Mouse (Mus musculus) forebrain, embryonic 11.5 days (tissue): Measurements from ENCODE around the gene Sdsl. TPM values are rescaled to one million over a fixed set of nuclear protein-coding genes. Genes with fewer than 3 reads are reported as not detected.

Source experiments
- ATAC-seq: fragments of 200-750 bp; cut with Nextera tagmentation; replicated peaks from 2 replicates; pipeline ENCODE4 v1.8.0; 2017; ENCODE audit warnings: moderate TSS enrichment; ENCODE audit not compliant: low FRiP score
- DNase-seq: peaks from one replicate; pipeline ENCODE4 v3.0.0-alpha.2; 2017; ENCODE audit warnings: low spot score
- H3K27ac ChIP-seq: fragments of 300-500 bp; sonication (generic); 2 replicates; pipeline ENCODE4 v1.5.1; 2014; ENCODE audit warnings: low read depth, low read length
- H3K27me3 ChIP-seq: fragments of 300-500 bp; sonication (generic); 2 replicates; pipeline ENCODE4 v1.6.1; 2014; ENCODE audit warnings: mild to moderate bottlenecking, low read length, mixed read lengths; ENCODE audit not compliant: control insufficient read depth, insufficient read depth
- H3K36me3 ChIP-seq: fragments of 300-500 bp; sonication (generic); 2 replicates; pipeline ENCODE4 v1.6.1; 2014; ENCODE audit warnings: mild to moderate bottlenecking, low read length, moderate library complexity, mixed read lengths; ENCODE audit not compliant: control insufficient read depth, insufficient read depth
- H3K4me1 ChIP-seq: fragments of 300-500 bp; sonication (generic); replicated peaks from 2 replicates; pipeline ENCODE4 v1.6.1; 2014; ENCODE audit warnings: low read length, mixed read lengths; ENCODE audit not compliant: control insufficient read depth, insufficient read depth
- H3K4me2 ChIP-seq: fragments of 300-500 bp; sonication (generic); 2 replicates; pipeline ENCODE4 v1.6.1; 2014; ENCODE audit warnings: low read depth, mild to moderate bottlenecking, low read length, moderate library complexity, mixed read lengths; ENCODE audit not compliant: severe bottlenecking
- H3K4me3 ChIP-seq: fragments of 300-500 bp; sonication (generic); 2 replicates; pipeline ENCODE4 v1.5.1; 2014; ENCODE audit warnings: low read depth, low read length
- H3K9ac ChIP-seq: fragments of 300-500 bp; sonication (generic); 2 replicates; pipeline ENCODE4 v1.6.1; 2014; ENCODE audit warnings: low read length
- H3K9me3 ChIP-seq: fragments of 300-500 bp; sonication (generic); 2 replicates; pipeline ENCODE4 v1.6.1; 2016; ENCODE audit warnings: low read length, mixed read lengths; ENCODE audit not compliant: control insufficient read depth
- WGBS: fragments of 180-500 bp; shearing (Covaris S2); extraction: QIAGEN DNeasy Blood & Tissue Kit; methylation state at CpG from one replicate; pipeline ENCODE4 v1.1.7; 2014; 5-methylcytosine and 5-hydroxymethylcytosine counted together
- polyA plus RNA-seq: library from polyadenylated mRNA; unstranded; fragments of >200 nt; fragmentation: Nextera tagmentation; extraction: Ambion mirVana; gene quantifications from 2 replicates; pipeline ENCODE4 v1.2.1, GENCODE M21; 2014

Sdsl gene
- polyA plus RNA-seq, 1 experiment from 2014 or later: 4.5 TPM

GRCm38 (mm10) chr5:120510982-120511642 lies 38.5 kb upstream of the Sdsl start, which contains the start of gene Slc8b1:
Slc8b1 (plus strand) TSS chr5:120511168.
- ATAC-seq (peak; percentile 92), DNase-seq (peak; percentile 97)
- H3K36me3 ChIP-seq: no peaks in the 10 kb centered on the region
- H3K9ac ChIP-seq: peak within 1 kb of the TSS; percentile 33; the same call in 1 of the 2 replicates
- peaks cover 2% of the 10 kb centered on the region; the same call in 1 of the 2 replicates for H3K27me3 ChIP-seq
- peak within 1 kb of the TSS; percentile 60 for H3K4me2 ChIP-seq
- H3K4me1 ChIP-seq: 0 out of 2 replicates have a peak, but pooled peaks cover 7% of the 10 kb centered on the region
- under 1% methylated on average over 36 of the region's 36 CpGs for WGBS
- no peaks in the 10 kb centered on the region for H3K9me3 ChIP-seq
- no peak within 1 kb of the TSS for H3K27ac ChIP-seq
- H3K4me3 ChIP-seq: peak within 1 kb of the TSS; percentile 39

- H3K9me3 ChIP-seq: no peaks in the 10 kb centered on the region
- no peaks in the 10 kb centered on the region for H3K36me3 ChIP-seq
- H3K4me3 ChIP-seq: no peak overlapping the region
- peaks cover 2% of the 10 kb centered on the region; the same call in 1 of the 2 replicates for H3K27me3 ChIP-seq
- H3K9ac ChIP-seq: no peak overlapping the region
- ATAC-seq: no peak
- no peak overlapping the region for H3K4me2 ChIP-seq
- WGBS: 61% methylated on average over 4 of the region's 4 CpGs
- DNase-seq: no peak
- H3K4me1 ChIP-seq: peaks cover 11% of the 10 kb centered on the region; the same call in 1 of the 2 replicates
- no peak overlapping the region for H3K27ac ChIP-seq
Measured at GRCm38 (mm10) chr5:120507311-120507710, 34.7 kb upstream of the Sdsl start.

GRCm38 (mm10) chr5:120506490-120506889 lies 33.9 kb upstream of the Sdsl start:
- ATAC-seq: no peak
- no peak overlapping the region for H3K9ac ChIP-seq
- H3K27ac ChIP-seq: no peak overlapping the region
- no peak overlapping the region for H3K4me2 ChIP-seq
- peaks cover 12% of the 10 kb centered on the region; the same call in 1 of the 2 replicates for H3K4me1 ChIP-seq
- no peaks in the 10 kb centered on the region for H3K9me3 ChIP-seq
- 81% methylated on average over 9 of the region's 9 CpGs for WGBS
- no peak overlapping the region for H3K4me3 ChIP-seq
- no peak for DNase-seq
- H3K27me3 ChIP-seq: no peaks in the 10 kb centered on the region
- H3K36me3 ChIP-seq: no peaks in the 10 kb centered on the region

GRCm38 (mm10) chr5:120505781-120506180 lies 33.2 kb upstream of the Sdsl start:
- ATAC-seq (no peak), DNase-seq (no peak)
- no peak overlapping the region for H3K4me3 ChIP-seq
- H3K9ac ChIP-seq: no peak overlapping the region
- H3K27me3 ChIP-seq: no peaks in the 10 kb centered on the region
- 74% methylated on average over 9 of the region's 9 CpGs for WGBS
- peaks cover 9% of the 10 kb centered on the region; the same call in 1 of the 2 replicates for H3K4me1 ChIP-seq
- H3K27ac ChIP-seq: no peak overlapping the region
- H3K4me2 ChIP-seq: no peak overlapping the region
- H3K9me3 ChIP-seq: no peaks in the 10 kb centered on the region
- no peaks in the 10 kb centered on the region for H3K36me3 ChIP-seq

- no peaks in the 10 kb centered on the region for H3K36me3 ChIP-seq
- ATAC-seq: no peak
- no peak overlapping the region for H3K9ac ChIP-seq
- peak; percentile 87 for DNase-seq
- H3K27ac ChIP-seq: no peak overlapping the region
- H3K27me3 ChIP-seq: no peaks in the 10 kb centered on the region
- no peaks in the 10 kb centered on the region for H3K9me3 ChIP-seq
- peak overlapping the region; percentile 24; the same call in 1 of the 2 replicates for H3K4me2 ChIP-seq
- WGBS: 21% methylated on average over 16 of the region's 16 CpGs
- H3K4me3 ChIP-seq: no peak overlapping the region
- peaks cover 9% of the 10 kb centered on the region; the same call in 1 of the 2 replicates for H3K4me1 ChIP-seq
Measured at GRCm38 (mm10) chr5:120505368-120505767, 32.8 kb upstream of the Sdsl start.

- Histone ChIP-seq H3K4me3 (peak within 1 kb of the TSS; percentile 85), H3K36me3 (no peaks in the 10 kb centered on the region), H3K27ac (no peak within 1 kb of the TSS), H3K27me3 (no peaks in the 10 kb centered on the region), H3K4me1 (peaks cover 5% of the 10 kb centered on the region; the same call in 1 of the 2 replicates), H3K9ac (peak within 1 kb of the TSS; percentile 89), H3K4me2 (peak within 1 kb of the TSS; percentile 95), H3K9me3 (no peaks in the 10 kb centered on the region)
- ATAC-seq: peak; percentile 77
- 0% methylated on average over 53 of the region's 55 CpGs for WGBS
- DNase-seq: peak; percentile 99
Measured at GRCm38 (mm10) chr5:120503144-120503795, 30.7 kb upstream of the Sdsl start, which contains the start of gene Plbd2. Plbd2 (minus strand) TSS chr5:120503625.

- Histone ChIP-seq H3K4me1 (peaks cover 5% of the 10 kb centered on the region; the same call in 1 of the 2 replicates), H3K36me3 (no peaks in the 10 kb centered on the region), H3K27me3 (no peaks in the 10 kb centered on the region), H3K4me2 (peak overlapping the region; percentile 95), H3K27ac (no peak overlapping the region), H3K9ac (peak overlapping the region; percentile 89), H3K9me3 (no peaks in the 10 kb centered on the region), H3K4me3 (peak overlapping the region; percentile 85)
- WGBS: 10% methylated on average over 12 of the region's 12 CpGs
- no peak for ATAC-seq
- DNase-seq: no peak
Measured at GRCm38 (mm10) chr5:120502675-120503143, 30.1 kb upstream of the Sdsl start.

GRCm38 (mm10) chr5:120502147-120502621 lies 29.6 kb upstream of the Sdsl start:
- Histone ChIP-seq H3K4me3 (peak overlapping the region; percentile 85; the same call in 1 of the 2 replicates), H3K4me2 (peak overlapping the region; percentile 95), H3K27ac (no peak overlapping the region), H3K4me1 (peaks cover 5% of the 10 kb centered on the region; the same call in 1 of the 2 replicates), H3K9me3 (no peaks in the 10 kb centered on the region), H3K36me3 (no peaks in the 10 kb centered on the region), H3K27me3 (no peaks in the 10 kb centered on the region), H3K9ac (peak overlapping the region; percentile 89)
- DNase-seq (no peak), ATAC-seq (no peak)
- WGBS: 72% methylated on average over 9 of the region's 9 CpGs
